Mouse (Mus musculus) heart, postnatal 0 days (tissue): ENCODE results near the gene Sec61a1. TPM values are rescaled to one million over a fixed set of nuclear protein-coding genes. Genes with fewer than 3 reads are reported as not detected.

Experiments
- ATAC-seq: fragments of 200-750 bp; cut with Nextera tagmentation; 2 replicates; pipeline ENCODE4 v1.8.0; 2017; ENCODE audit warnings: low read depth, moderate number of reproducible peaks, moderate library complexity; ENCODE audit not compliant: insufficient read depth
- DNase-seq: peaks from one replicate; pipeline ENCODE4 v3.0.0-alpha.2; 2016; ENCODE audit warnings: low spot score
- H3K27ac ChIP-seq: fragments of 300-500 bp; sonication (generic); 2 replicates; pipeline ENCODE4 v1.5.1; 2014; ENCODE audit warnings: low read depth, mild to moderate bottlenecking
- H3K27me3 ChIP-seq: fragments of 300-500 bp; sonication (generic); 2 replicates; pipeline ENCODE4 v1.6.1; 2014; ENCODE audit warnings: low read length, mixed read lengths; ENCODE audit not compliant: control insufficient read depth, insufficient read depth
- H3K36me3 ChIP-seq: fragments of 300-500 bp; sonication (generic); replicated peaks from 2 replicates; pipeline ENCODE4 v1.6.1; 2014; ENCODE audit warnings: low read length, mixed read lengths; ENCODE audit not compliant: control insufficient read depth, insufficient read depth
- H3K4me1 ChIP-seq: fragments of 300-500 bp; sonication (generic); 2 replicates; pipeline ENCODE4 v1.6.1; 2014; ENCODE audit warnings: antibody characterized with exemption; ENCODE audit not compliant: control insufficient read depth, insufficient read depth
- H3K4me2 ChIP-seq: fragments of 300-500 bp; sonication (generic); 2 replicates; pipeline ENCODE4 v1.6.1; 2014; ENCODE audit warnings: low read depth, mild to moderate bottlenecking, low read length, moderate library complexity
- H3K4me3 ChIP-seq: fragments of 300-500 bp; sonication (generic); 2 replicates; pipeline ENCODE4 v1.5.1; 2014; ENCODE audit warnings: low read depth, low read length
- H3K9ac ChIP-seq: fragments of 300-500 bp; sonication (generic); replicated peaks from 2 replicates; pipeline ENCODE4 v1.6.1; 2014; ENCODE audit warnings: low read depth, low read length, mixed read lengths
- H3K9me3 ChIP-seq: fragments of 300-500 bp; sonication (generic); replicated peaks from 2 replicates; pipeline ENCODE4 v1.6.1; 2016; ENCODE audit warnings: low read length; ENCODE audit not compliant: control insufficient read depth
- CTCF ChIP-seq: IDR thresholded peaks from 2 replicates; pipeline ENCODE4 v1.5.1; 2016; ENCODE audit warnings: antibody characterized with exemption, control low read depth, low read depth
- EP300 ChIP-seq: IDR thresholded peaks from 2 replicates; pipeline ENCODE4 v1.6.1; 2016; ENCODE audit warnings: antibody characterized with exemption, low read depth
- WGBS: fragments of 180-500 bp; shearing (Covaris S2); extraction: QIAGEN DNeasy Blood & Tissue Kit; methylation state at CpG from one replicate; pipeline ENCODE4 v1.1.7; 2014; 5-methylcytosine and 5-hydroxymethylcytosine counted together
- polyA plus RNA-seq: library from polyadenylated mRNA; unstranded; fragments of >200 nt; fragmentation: Nextera tagmentation; extraction: Ambion mirVana; gene quantifications from 2 replicates; pipeline ENCODE4 v1.2.1, GENCODE M21; 2015
- total RNA-seq: library from RNA; depleted of rRNA; stranded (reverse); fragments of >200 nt; gene quantifications from 2 replicates; pipeline ENCODE4 v1.2.3, GENCODE M21; 2014; ENCODE audit warnings: low replicate concordance

Sec61a1 gene
- total and polyA plus RNA-seq, 2 experiments from 2014 or later = 85.9 to 131 TPM

GRCm38 (mm10) chr6:88515971-88516370 lies 2.7 kb downstream of the Sec61a1 start:
- TF ChIP-seq EP300 = no peak
- no peak for TF ChIP-seq CTCF
- Histone ChIP-seq H3K4me2 (no peak overlapping the region), H3K9ac (no peak overlapping the region), H3K36me3 (peaks cover 51% of the 10 kb centered on the region), H3K9me3 (no peaks in the 10 kb centered on the region), H3K4me1 (peaks cover 29% of the 10 kb centered on the region), H3K4me3 (no peak overlapping the region), H3K27ac (no peak overlapping the region), H3K27me3 (no peaks in the 10 kb centered on the region)
- ATAC-seq = no peak
- no peak for DNase-seq
- WGBS = 53% methylated on average over 8 of the region's 8 CpGs

- no peak overlapping the region for H3K4me3 ChIP-seq
- peaks cover 27% of the 10 kb centered on the region for H3K4me1 ChIP-seq
- WGBS = 32% methylated on average over 4 of the region's 4 CpGs
- H3K27me3 ChIP-seq = no peaks in the 10 kb centered on the region
- H3K9me3 ChIP-seq = no peaks in the 10 kb centered on the region
- 0 out of 2 replicates have a peak overlapping the region, but pooled peaks have one; percentile 20 for H3K27ac ChIP-seq
- peaks cover 65% of the 10 kb centered on the region for H3K36me3 ChIP-seq
- no peak overlapping the region for H3K9ac ChIP-seq
- no peak for TF ChIP-seq CTCF
- TF ChIP-seq EP300 = no peak
- DNase-seq (no peak), ATAC-seq (no peak)
- no peak overlapping the region for H3K4me2 ChIP-seq
Observed at GRCm38 (mm10) chr6:88514546-88514945, 4.2 kb downstream of the Sec61a1 start.

DNA sequence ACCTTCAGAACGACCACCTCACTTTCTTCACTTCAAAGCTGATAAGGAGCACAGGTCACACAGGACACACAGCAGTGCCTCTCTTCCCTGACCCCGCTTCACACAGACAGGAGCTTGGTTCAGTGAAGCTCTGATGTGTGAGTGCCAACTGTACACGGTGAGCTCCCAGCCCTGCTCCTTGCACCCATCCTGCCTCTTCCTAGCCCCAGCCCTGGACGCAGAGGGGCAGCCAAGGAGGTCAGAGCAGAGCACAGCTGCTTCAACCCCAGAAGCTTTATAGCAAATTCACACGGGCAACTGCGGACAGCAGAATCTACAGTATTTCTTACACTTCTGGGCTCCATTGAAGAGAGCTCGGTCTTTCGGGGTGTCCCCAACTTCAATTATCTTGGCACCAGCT lies 4.7 kb downstream of the Sec61a1 start:
- no peak for ATAC-seq
- H3K4me3 ChIP-seq = no peak overlapping the region
- H3K4me2 ChIP-seq = no peak overlapping the region
- no peak overlapping the region for H3K27ac ChIP-seq
- WGBS = 62% methylated on average over 8 of the region's 8 CpGs
- H3K9ac ChIP-seq = no peak overlapping the region
- DNase-seq = no peak
- peaks cover 70% of the 10 kb centered on the region for H3K36me3 ChIP-seq
- H3K4me1 ChIP-seq = peaks cover 22% of the 10 kb centered on the region
- no peaks in the 10 kb centered on the region for H3K9me3 ChIP-seq
- H3K27me3 ChIP-seq = no peaks in the 10 kb centered on the region
- TF ChIP-seq EP300 (no peak), CTCF (no peak)

DNA sequence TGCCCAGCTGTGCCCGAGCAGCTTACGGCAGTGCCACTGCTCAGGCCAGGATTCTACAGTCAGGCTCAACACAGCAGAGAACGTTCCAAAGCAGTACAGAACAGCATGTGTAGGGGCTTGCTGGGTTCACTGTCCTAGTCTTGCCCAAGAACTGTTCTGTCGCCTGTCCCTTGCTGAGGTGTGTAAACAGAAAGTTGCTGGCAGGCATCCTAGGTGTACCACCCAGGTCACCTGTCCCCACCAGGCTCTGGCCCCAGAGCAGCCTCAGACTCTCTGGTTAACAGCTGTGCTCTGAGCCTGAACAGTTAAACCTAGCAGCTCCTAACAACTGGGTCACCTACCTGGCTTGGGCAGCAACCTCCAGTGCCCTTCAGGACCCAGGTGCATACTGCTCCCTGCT lies 15.7 kb downstream of the Sec61a1 start:
- H3K9ac ChIP-seq = no peak overlapping the region
- H3K9me3 ChIP-seq = no peaks in the 10 kb centered on the region
- H3K4me3 ChIP-seq = no peak overlapping the region
- H3K4me1 ChIP-seq = 0 out of 2 replicates have a peak, but pooled peaks cover 6% of the 10 kb centered on the region
- H3K27ac ChIP-seq = 0 out of 2 replicates have a peak overlapping the region, but pooled peaks have one; percentile 16
- H3K36me3 ChIP-seq = peaks cover 59% of the 10 kb centered on the region
- DNase-seq = no peak
- H3K4me2 ChIP-seq = no peak overlapping the region
- 79% methylated on average over 4 of the region's 4 CpGs for WGBS
- no peak for TF ChIP-seq CTCF
- no peak for ATAC-seq
- 0 out of 2 replicates have a peak, but pooled peaks cover 5% of the 10 kb centered on the region for H3K27me3 ChIP-seq

DNA sequence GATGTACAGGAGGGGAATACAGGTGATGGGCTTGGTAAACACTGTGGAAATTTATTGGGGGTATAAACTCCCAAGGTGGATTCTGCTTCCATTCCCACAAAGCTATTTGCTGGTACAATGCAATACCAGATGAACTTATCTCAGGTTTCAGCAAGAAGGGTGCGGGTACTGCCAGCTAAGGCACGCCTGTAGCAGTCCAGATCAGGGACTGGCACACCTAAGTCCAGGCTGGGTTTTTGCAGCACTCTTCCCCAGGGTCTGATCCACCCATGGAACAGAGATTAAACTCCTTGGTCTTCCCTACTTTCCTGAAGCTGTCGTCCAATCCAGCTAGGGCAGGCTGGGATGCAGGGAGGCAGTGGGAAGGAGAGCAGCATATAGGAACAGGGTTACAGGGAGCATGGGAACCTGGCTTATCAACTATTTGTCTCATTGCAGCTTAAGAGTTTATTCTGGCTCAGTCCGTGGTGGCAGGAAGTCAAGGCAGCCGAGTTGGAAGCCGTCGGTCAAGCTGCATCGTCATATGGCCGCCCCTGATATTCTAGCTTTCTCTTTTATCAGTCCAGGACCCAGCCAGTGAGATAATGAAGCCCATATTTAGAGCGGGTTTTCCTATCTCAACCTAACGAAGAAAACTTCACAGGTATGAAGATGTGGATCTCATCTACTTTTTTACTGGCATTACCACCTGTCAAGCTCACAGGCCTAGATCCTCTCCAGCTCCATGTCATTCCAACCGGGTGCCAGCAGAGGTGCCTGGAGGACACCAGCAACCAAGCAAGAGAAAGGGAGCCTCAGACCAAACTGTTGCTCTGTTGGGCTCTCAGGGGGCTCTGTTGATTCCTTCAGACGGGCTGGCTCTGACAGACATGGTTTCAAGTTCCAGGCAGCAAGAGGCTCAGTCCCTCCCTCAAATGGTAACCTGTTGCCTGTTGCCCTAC lies 16.4 kb downstream of the Sec61a1 start:
- H3K4me3 ChIP-seq = no peak overlapping the region
- peaks cover 59% of the 10 kb centered on the region for H3K36me3 ChIP-seq
- no peak; the same call in 1 of the 2 replicates for TF ChIP-seq CTCF
- no peak for TF ChIP-seq EP300
- no peak overlapping the region for H3K9ac ChIP-seq
- 0 out of 2 replicates have a peak, but pooled peaks cover 6% of the 10 kb centered on the region for H3K4me1 ChIP-seq
- ATAC-seq = 0 out of 2 replicates have a peak, but pooled peaks have one; percentile 27
- WGBS = 27% methylated on average over 13 of the region's 13 CpGs
- no peaks in the 10 kb centered on the region for H3K9me3 ChIP-seq
- H3K4me2 ChIP-seq = no peak overlapping the region
- H3K27ac ChIP-seq = 0 out of 2 replicates have a peak overlapping the region, but pooled peaks have one; percentile 16
- no peak for DNase-seq
- H3K27me3 ChIP-seq = 0 out of 2 replicates have a peak, but pooled peaks cover 5% of the 10 kb centered on the region
